In genomic region chr19:25232032-25232431, GRCm38 (mm10) we compare ENCODE assay signal across 25 mouse cellular contexts. TPM values are rescaled to one million over a fixed set of nuclear protein-coding genes. Genes with fewer than 3 reads are reported as not detected.
DNase-seq lines count a peak whose midpoint lies in the region; ATAC-seq and TF ChIP-seq lines count a peak whose summit lies in the region.
"Had no signal": no experiment of that assay in that cellular context is flagged by ENCODE, and none has a peak within 500 bp of the region (broad histone marks: within the 10 kb centered on the region; RNA-seq: fewer than 3 reads in every experiment).

No protein-coding gene starts in this region.

- H3K4me1 ChIP-seq in CH12.LX (ENCODE audit: control insufficient read depth in 1 of 2, insufficient read depth in 2 of 2), result peaks cover 0 to 4% of the 10 kb centered on the region in 2 experiments; a peak in 1 of 4 replicates

- ATAC-seq in hematopoietic stem cell, adult 5-6 weeks (replicated peaks in 1 of 2; ENCODE audit: insufficient read depth in 1 of 2, low FRiP score in 2 of 2, low TSS enrichment in 1 of 2, low read depth in 1 of 2, poor library complexity in 2 of 2, severe bottlenecking in 2 of 2), result peak; percentile 62 to 69
- ATAC-seq: inflammation-experienced regulatory T-cells, adult 6 months; liver, embryonic 12.5 days had no signal

- dilution Hi-C loops in CH12.LX (cut with MboI; ENCODE audit: extremely low pct_ligation_motif_present, extremely low pct_unique_long_range_greater_than_20kb, low sequenced_read_pairs), result no loop called here

- no peak for TF ChIP-seq RAD21 in CH12.LX (IDR thresholded peaks at IDR 0.05; ENCODE audit: low read depth, low read length)

- no peak overlapping the region for H3K9ac ChIP-seq in CH12.LX (ENCODE audit: insufficient read depth, low read depth)
- H3K9ac ChIP-seq: embryonic facial prominence, embryonic 13.5 days; forebrain, embryonic 12.5 days; hindbrain, embryonic 14.5 days; limb, embryonic 13.5 days; liver, embryonic 12.5 days; neural tube, embryonic 15.5 days had no signal

- intact Hi-C loops in heart, postnatal 14 days (cut with DNase I), result no loop called here
- intact Hi-C loops in left cerebral cortex, postnatal 4 days (cut with DNase I), result no loop called here

- H3K9me3 ChIP-seq in CH12.LX (replicated peaks; ENCODE audit: low read length), result no peaks in the 10 kb centered on the region
- H3K9me3 ChIP-seq: embryonic facial prominence, embryonic 13.5 days; forebrain, embryonic 12.5 days; limb, embryonic 13.5 days; liver, embryonic 12.5 days; midbrain, embryonic 10.5 days; neural tube, embryonic 15.5 days had no signal

- no peaks in the 10 kb centered on the region for H3K36me3 ChIP-seq in CH12.LX (replicated peaks in 1 of 2; ENCODE audit: control insufficient read depth in 1 of 2, insufficient read depth in 1 of 2, low read length in 1 of 2)
- H3K36me3 ChIP-seq: embryonic facial prominence, embryonic 13.5 days; forebrain, embryonic 12.5 days; limb, embryonic 13.5 days; liver, embryonic 12.5 days; midbrain, embryonic 10.5 days; neural tube, embryonic 15.5 days had no signal

- no peak overlapping the region for H3K4me3 ChIP-seq in CH12.LX (replicated peaks in 1 of 3; ENCODE audit: low read depth in 2 of 3, low read length in 2 of 3, poor library complexity in 1 of 3)
- H3K4me3 ChIP-seq: embryonic facial prominence, embryonic 13.5 days; erythroblast, embryonic 14.5 days; forebrain, embryonic 12.5 days; gastrocnemius, adult 2 months; limb, embryonic 13.5 days; liver, embryonic 12.5 days; midbrain, embryonic 10.5 days; neural tube, embryonic 15.5 days had no signal

- peak; percentile 28 for DNase-seq in adrenal gland, postnatal 10 days
- DNase-seq in adrenal gland, postnatal 25 days, result no peak
- peak; percentile 6 for DNase-seq in layer of hippocampus, adult 11-12 months (ENCODE audit: low spot score)
- no peak for DNase-seq in layer of hippocampus, postnatal 25 days (ENCODE audit: extremely low spot score in 1 of 2, low spot score in 1 of 2)
- DNase-seq in CH12.LX (ENCODE audit: extremely low read depth), result peak; percentile 12
- DNase-seq in heart, postnatal 14 days, result no peak
- DNase-seq in left cerebral cortex, postnatal 4 days, result no peak
- DNase-seq: cerebellum, postnatal 10 days; embryo, embryonic 11 days; gastrocnemius, adult 2 months; kidney, adult 18-20 months; layer of hippocampus, postnatal 36 days; lung, adult 18-20 months had no signal

- no peak overlapping the region for H3K27ac ChIP-seq in CH12.LX (ENCODE audit: insufficient read depth, low read depth)
- H3K27ac ChIP-seq: embryonic facial prominence, embryonic 13.5 days; forebrain, embryonic 12.5 days; gastrocnemius, adult 2 months; hindbrain, embryonic 14.5 days; kidney, postnatal 0 days; limb, embryonic 13.5 days; liver, embryonic 12.5 days; neural tube, embryonic 15.5 days had no signal

- TF ChIP-seq POLR2A in CH12.LX (IDR thresholded peaks at IDR 0.05; ENCODE audit: low read depth, low read length), result no peak

- no peak for TF ChIP-seq CTCF in CH12.LX (conservative IDR thresholded peaks at IDR 0.05 in 1 of 2, IDR thresholded peaks at IDR 0.05 in 1 of 2; ENCODE audit: low read depth in 2 of 2, low read length in 2 of 2)

- H3K79me2 ChIP-seq in CH12.LX (replicated peaks; ENCODE audit: control insufficient read depth, extremely low read depth, insufficient read depth, poor library complexity, severe bottlenecking), result no peaks in the 10 kb centered on the region

- no peak for TF ChIP-seq EP300 in CH12.LX (IDR thresholded peaks at IDR 0.05; ENCODE audit: low read length)

- no peak overlapping the region for H3K4me2 ChIP-seq in CH12.LX (ENCODE audit: insufficient read depth, low read depth, poor library complexity, severe bottlenecking)
- H3K4me2 ChIP-seq: embryonic facial prominence, embryonic 13.5 days; forebrain, embryonic 12.5 days; heart, embryonic 11.5 days; hindbrain, embryonic 14.5 days; limb, embryonic 13.5 days; liver, embryonic 12.5 days; neural tube, embryonic 15.5 days had no signal

- H3K27me3 ChIP-seq in CH12.LX (replicated peaks), result no peaks in the 10 kb centered on the region

- in situ Hi-C loops in CH12.LX (cut with MboI; ENCODE audit: low pct_ligation_motif_present, low pct_unique_long_range_greater_than_20kb, low sequenced_read_pairs), result no loop called here

TF ChIP-seq in CH12.LX, 34 proteins besides CTCF, POLR2A, EP300 and RAD21:
- TF ChIP-seq UBTF (IDR thresholded peaks at IDR 0.05; ENCODE audit: low read depth, low read length), result no peak
- no peak for TF ChIP-seq SIN3A (IDR thresholded peaks at IDR 0.05; ENCODE audit: low read length)
- TF ChIP-seq SMC3 (IDR thresholded peaks at IDR 0.05; ENCODE audit: low read depth, low read length), result no peak

RNA-seq across cellular contexts. Expression of gene Kank1, which starts 4.7 kb away (rescaled TPM):
- 10 to 100 TPM; 25.5 to 34.1 TPM for total RNA-seq in adrenal gland, postnatal 10 days (2021)
- 20.9 and 21.7 TPM in 2 replicates for total RNA-seq in adrenal gland, postnatal 25 days (2021)
- total RNA-seq in layer of hippocampus, postnatal 25 days (2021), result 10 to 100 TPM; 24.8 to 29.2 TPM
- total RNA-seq in CH12.LX (2012; rRNA removed) (0.13 and 0.21 TPM in 2 replicates), CH12.LX (2014; rRNA removed) (0.05 and 0.12 TPM in 2 replicates)
- 0.10 TPM in 1 of 2 replicates, not detected in the other for polyA plus RNA-seq in CH12.LX (2012; ENCODE audit: insufficient read length, low read depth)
- 0.06 and 0.40 TPM in 2 replicates for total RNA-seq in hematopoietic stem cell, adult 5-6 weeks (2017)
- total RNA-seq in heart, postnatal 14 days (2021), result 10 to 100 TPM; 35.2 to 38.2 TPM
- 10 to 100 TPM; 10.7 to 13.4 TPM for total RNA-seq in left cerebral cortex, postnatal 4 days (2021)
- polyA plus RNA-seq: erythroblast, embryonic 14.5 days; inflammation-experienced regulatory T-cells, adult 6 months had no signal

Comparison
In these comparisons a context has a peak if more than half of its experiments do, and no peak if none do; other contexts are left out.
1. DNase-seq: peak in adrenal gland, postnatal 10 days (single experiment), layer of hippocampus, adult 11-12 months (single experiment) and CH12.LX (single experiment); none in adrenal gland, postnatal 25 days (single experiment), layer of hippocampus, postnatal 25 days (0 of 2), heart, postnatal 14 days (0 of 2) and left cerebral cortex, postnatal 4 days (single experiment).